Mouse (Mus musculus) cortical plate, adult 2 months (tissue): ENCODE measurements at regions not wholly inside any gene's neighbourhood (a gene's known extent, or its start where the extent isn't known, plus 50 kb on each side); places are given as distances from the start of the nearest gene placed in this dataset.

Experiments used
- H3K27ac ChIP-seq: fragments of 200-500 bp; 2 replicates; pipeline ENCODE4 v1.5.1; 2012; ENCODE audit warnings: low read length, control low read depth, inconsistent platforms; ENCODE audit not compliant: insufficient read depth
- H3K4me1 ChIP-seq: fragments of 200-500 bp; 2 replicates; pipeline ENCODE4 v1.6.1; 2011; ENCODE audit warnings: low read length; ENCODE audit not compliant: control insufficient read depth, insufficient read depth
- H3K4me3 ChIP-seq: fragments of 200-500 bp; 2 replicates; pipeline ENCODE4 v1.5.1; 2011; ENCODE audit warnings: mild to moderate bottlenecking, low read length, control low read depth; ENCODE audit not compliant: insufficient read depth
- CTCF ChIP-seq: fragments of 200-500 bp; IDR thresholded peaks from 2 replicates; pipeline ENCODE4 v1.5.1; 2011; ENCODE audit warnings: mild to moderate bottlenecking, control low read depth, low read length; ENCODE audit not compliant: insufficient read depth; ENCODE audit errors: extremely low read depth
- POLR2A ChIP-seq: fragments of 200-500 bp; IDR thresholded peaks from 2 replicates; pipeline ENCODE4 v1.6.1; 2011; ENCODE audit warnings: mild to moderate bottlenecking, low read length, control low read depth; ENCODE audit not compliant: insufficient read depth; ENCODE audit errors: extremely low read depth

DNA sequence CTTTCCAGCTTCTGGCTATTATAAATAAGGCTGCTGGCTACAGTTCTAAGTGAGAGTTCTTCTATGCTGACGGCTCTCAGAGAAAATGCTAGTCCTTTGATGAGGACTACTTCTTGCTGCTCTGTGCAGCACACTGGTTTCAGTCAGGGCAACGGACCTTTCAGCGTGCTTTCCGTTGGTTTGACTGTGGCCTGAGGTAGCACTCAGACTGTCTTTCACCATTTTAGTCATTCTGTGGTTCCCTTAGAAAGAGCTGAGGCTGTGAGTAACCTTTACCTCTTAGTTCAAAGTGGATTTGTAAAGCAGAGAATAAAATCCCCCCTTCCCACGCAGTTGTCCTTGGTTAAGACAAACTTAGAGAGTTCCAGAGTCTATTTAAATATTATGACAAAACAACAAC is 110.0 kb upstream of the Cdkn2b start:
- H3K4me3 ChIP-seq, result no peak overlapping the region
- no peak overlapping the region for H3K27ac ChIP-seq
- no peak for TF ChIP-seq CTCF
- no peak for TF ChIP-seq POLR2A
- no peaks in the 10 kb centered on the region for H3K4me1 ChIP-seq

DNA sequence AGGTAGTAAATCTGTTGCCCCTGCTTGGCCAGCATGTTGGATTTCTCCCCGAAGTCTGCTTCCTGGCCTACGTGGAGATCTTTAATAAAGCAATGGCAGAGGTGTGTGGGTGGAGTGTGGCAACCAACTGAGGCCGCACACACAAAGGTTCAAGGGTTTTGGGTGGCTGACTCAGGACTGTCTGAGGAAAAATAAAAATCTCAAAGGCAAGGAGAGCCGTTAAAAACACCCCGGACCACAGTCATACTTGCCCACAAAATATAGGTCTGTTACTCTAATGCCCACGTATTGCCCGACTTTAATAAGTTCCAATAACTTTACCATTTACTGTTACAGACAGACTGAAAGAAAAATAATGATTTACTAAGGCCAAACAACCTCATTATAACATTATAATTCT is 108.7 kb upstream of the Cdkn2b start:
- no peaks in the 10 kb centered on the region for H3K4me1 ChIP-seq
- H3K4me3 ChIP-seq, result no peak overlapping the region
- TF ChIP-seq POLR2A (no peak), CTCF (no peak)
- no peak overlapping the region for H3K27ac ChIP-seq

- H3K4me1 ChIP-seq, result no peaks in the 10 kb centered on the region
- TF ChIP-seq CTCF (no peak), POLR2A (no peak)
- H3K4me3 ChIP-seq, result no peak overlapping the region
Observed at GRCm38 (mm10) chr4:89405624-89406167, 94.9 kb upstream of the Cdkn2b start.

DNA sequence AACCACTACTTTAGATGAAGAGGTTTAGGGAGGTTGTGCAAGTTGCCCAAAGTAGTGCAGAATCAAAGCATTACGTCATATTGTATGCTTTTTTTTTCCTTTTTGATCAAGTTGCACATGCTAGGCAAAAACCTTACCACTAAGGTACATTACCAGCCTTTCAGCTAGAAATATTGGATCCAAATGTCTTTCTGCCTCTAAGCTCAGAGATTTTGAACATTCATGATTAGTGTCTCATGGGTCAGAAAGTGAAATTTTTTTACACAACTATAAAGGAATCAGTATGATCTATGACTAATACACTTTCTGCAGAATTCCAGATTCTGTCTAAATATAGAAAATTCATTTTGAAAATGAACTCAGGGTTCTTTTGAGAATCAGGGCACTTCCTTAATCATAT is 92.3 kb upstream of the Cdkn2b start:
- no peaks in the 10 kb centered on the region for H3K4me1 ChIP-seq
- H3K4me3 ChIP-seq, result no peak overlapping the region
- H3K27ac ChIP-seq, result no peak overlapping the region
- TF ChIP-seq CTCF (no peak), POLR2A (no peak)

More at GRCm38 (mm10) chr4:89405624-89406167, 94.9 kb upstream of the Cdkn2b start:
- no peak overlapping the region for H3K27ac ChIP-seq

DNA sequence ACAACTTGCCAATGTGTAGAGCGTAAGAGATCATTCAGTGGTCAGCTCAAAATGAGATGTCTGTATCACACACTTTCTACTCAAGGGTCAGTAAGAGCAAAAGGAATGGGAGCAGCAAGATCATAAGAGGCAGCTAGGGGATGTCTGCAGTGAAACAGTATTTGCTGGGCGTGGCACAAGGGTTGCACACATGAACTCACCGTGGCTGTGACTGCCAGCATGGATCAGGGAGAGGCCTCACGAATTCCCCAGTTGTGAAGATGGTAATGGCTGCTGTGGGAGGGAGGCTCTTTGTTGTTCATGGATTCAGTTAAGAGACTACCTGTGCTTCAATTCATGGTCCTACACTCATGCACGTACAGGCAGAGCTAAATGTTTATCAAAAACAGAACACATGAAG is 91.5 kb upstream of the Cdkn2b start:
- H3K4me3 ChIP-seq, result no peak overlapping the region
- H3K27ac ChIP-seq, result no peak overlapping the region
- H3K4me1 ChIP-seq, result no peaks in the 10 kb centered on the region
- TF ChIP-seq POLR2A (no peak), CTCF (no peak)

DNA sequence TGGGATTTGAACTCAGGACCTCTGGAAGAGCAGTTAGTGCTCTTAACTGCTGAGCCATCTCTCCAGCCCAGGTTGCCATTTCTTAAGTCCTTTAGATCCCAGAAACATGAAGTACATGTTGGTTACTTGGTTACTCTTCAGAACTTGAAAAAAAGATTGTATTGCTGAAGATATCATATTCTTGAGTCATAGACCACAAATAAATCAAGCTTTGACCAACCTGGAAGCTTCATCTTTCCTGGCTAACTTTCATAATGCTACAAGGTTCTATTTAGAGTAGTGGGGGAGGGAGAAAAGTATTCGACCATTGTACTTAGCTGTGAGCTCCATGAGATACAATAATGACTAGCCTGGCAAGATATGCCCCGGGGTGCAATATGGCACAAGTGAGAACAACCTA is 90.9 kb upstream of the Cdkn2b start:
- H3K4me3 ChIP-seq, result no peak overlapping the region
- no peak overlapping the region for H3K27ac ChIP-seq
- no peak for TF ChIP-seq POLR2A
- TF ChIP-seq CTCF, result no peak
- H3K4me1 ChIP-seq, result no peaks in the 10 kb centered on the region

DNA sequence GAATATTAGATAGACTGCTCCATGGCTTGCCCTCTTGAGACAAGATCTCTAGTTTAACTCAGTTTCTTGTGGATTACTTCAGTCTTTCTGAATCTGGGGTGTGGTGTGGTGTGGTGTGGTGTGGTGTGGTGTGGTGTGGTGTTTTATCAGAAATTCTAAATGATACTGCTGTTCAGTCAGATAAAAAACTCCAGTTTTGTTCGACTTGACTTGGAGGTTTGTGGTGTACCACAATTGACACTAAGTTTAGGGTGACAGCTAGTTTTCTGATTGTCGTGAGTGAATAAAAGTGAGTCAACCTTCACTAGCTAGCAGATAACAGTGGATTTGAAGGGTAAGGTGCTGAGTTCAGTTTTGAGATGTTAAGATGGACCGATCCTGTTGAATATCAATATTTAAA is 89.5 kb upstream of the Cdkn2b start:
- Histone ChIP-seq H3K4me3 (no peak overlapping the region), H3K27ac (no peak overlapping the region), H3K4me1 (no peaks in the 10 kb centered on the region)
- TF ChIP-seq POLR2A (no peak), CTCF (no peak)

- TF ChIP-seq CTCF (no peak), POLR2A (no peak)
- Histone ChIP-seq H3K27ac (no peak overlapping the region), H3K4me3 (no peak overlapping the region), H3K4me1 (no peaks in the 10 kb centered on the region)
Observed at GRCm38 (mm10) chr4:89399277-89399676, 88.4 kb upstream of the Cdkn2b start.

DNA sequence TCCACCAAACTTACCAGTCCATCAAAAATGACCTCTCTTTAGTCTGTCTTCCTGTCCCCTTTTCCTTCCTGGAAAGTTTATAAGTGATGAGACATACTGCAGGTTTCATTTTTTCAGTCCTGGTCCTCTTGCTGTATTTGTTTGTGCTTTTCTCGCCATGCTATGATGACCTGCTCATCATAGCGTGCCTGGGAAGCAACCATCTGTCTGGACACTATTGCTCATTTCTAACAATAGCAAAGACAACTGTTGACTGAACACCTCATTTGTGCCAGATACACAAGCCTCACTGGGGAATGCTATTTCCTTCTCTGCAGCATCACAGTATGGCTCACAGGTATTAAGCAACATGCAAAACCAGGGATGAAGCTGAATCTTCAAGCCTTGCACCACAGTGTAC is 85.2 kb upstream of the Cdkn2b start:
- no peak for TF ChIP-seq POLR2A

GRCm38 (mm10) chr4:89395336-89395735 is 84.5 kb upstream of the Cdkn2b start:
- TF ChIP-seq POLR2A, result no peak
- TF ChIP-seq CTCF, result no peak
- no peak overlapping the region for H3K27ac ChIP-seq
- no peaks in the 10 kb centered on the region for H3K4me1 ChIP-seq
- no peak overlapping the region for H3K4me3 ChIP-seq

More for the DNA sequence above, 85.2 kb upstream of the Cdkn2b start:
- Histone ChIP-seq H3K4me1 (no peaks in the 10 kb centered on the region), H3K4me3 (no peak overlapping the region), H3K27ac (no peak overlapping the region)
